Mouse (Mus musculus) activated CD4-positive, CD25-positive, alpha-beta regulatory T cell, adult 4 months (primary cell): Measurements from ENCODE around the gene Peg10. TPM values are rescaled to one million over a fixed set of nuclear protein-coding genes. Genes with fewer than 3 reads are reported as not detected.

Source experiments
- ATAC-seq: one replicate; pipeline ENCODE4 v1.8.0; 2017
- polyA plus RNA-seq, 2 experiments: library from polyadenylated mRNA; unstranded; fragments of 100-300 nt; shearing (Covaris generic); gene quantifications; one replicate each; pipeline ENCODE4 v1.2.1; 2017

Peg10 gene
- under 1 TPM in 1 of 2 experiments, not detected in 1; 0.08 TPM for polyA plus RNA-seq

- no peak for ATAC-seq
These were observed at the start of gene Peg10, which contains the start of gene Sgce for GRCm38 (mm10) chr6:4746696-4747439. Peg10 (plus strand) TSS chr6:4747306. Sgce (minus strand) TSS chr6:4747207.

- ATAC-seq = no peak
These were observed 45.5 kb upstream of the Peg10 start for GRCm38 (mm10) chr6:4701641-4702040.

- no peak for ATAC-seq
These were observed 43.2 kb upstream of the Peg10 start for GRCm38 (mm10) chr6:4703908-4704307.

- ATAC-seq = no peak
These were observed 40.7 kb upstream of the Peg10 start for GRCm38 (mm10) chr6:4706415-4706814.

- ATAC-seq = no peak
These were observed 38.1 kb upstream of the Peg10 start for GRCm38 (mm10) chr6:4708971-4709370.

- no peak for ATAC-seq
These were observed 30.9 kb upstream of the Peg10 start for GRCm38 (mm10) chr6:4716171-4716570.

- ATAC-seq = no peak
These were observed 29.8 kb upstream of the Peg10 start for GRCm38 (mm10) chr6:4717344-4717743.

GRCm38 (mm10) chr6:4722142-4722541 lies 25.0 kb upstream of the Peg10 start:
- no peak for ATAC-seq

- ATAC-seq = no peak
These were observed 24.4 kb upstream of the Peg10 start for GRCm38 (mm10) chr6:4722739-4723138.

- ATAC-seq = no peak
These were observed 22.9 kb upstream of the Peg10 start for GRCm38 (mm10) chr6:4723998-4724757.

- ATAC-seq = no peak
These were observed 18.8 kb upstream of the Peg10 start for GRCm38 (mm10) chr6:4728305-4728704.

GRCm38 (mm10) chr6:4731675-4732074 lies 15.4 kb upstream of the Peg10 start:
- ATAC-seq = no peak

GRCm38 (mm10) chr6:4733208-4733607 lies 13.9 kb upstream of the Peg10 start:
- ATAC-seq = no peak

- no peak for ATAC-seq
These were observed 10.7 kb upstream of the Peg10 start for GRCm38 (mm10) chr6:4736372-4736771.

- ATAC-seq = no peak
These were observed 9.0 kb upstream of the Peg10 start for GRCm38 (mm10) chr6:4738034-4738629.

GRCm38 (mm10) chr6:4738717-4739116 lies 8.4 kb upstream of the Peg10 start:
- ATAC-seq = no peak

- no peak for ATAC-seq
These were observed 7.4 kb upstream of the Peg10 start for GRCm38 (mm10) chr6:4739522-4740355.

- ATAC-seq = no peak
These were observed 6.6 kb upstream of the Peg10 start for GRCm38 (mm10) chr6:4740511-4740910.

GRCm38 (mm10) chr6:4746036-4746695 lies 940 bp upstream of the Peg10 start:
- ATAC-seq = no peak

GRCm38 (mm10) chr6:4747677-4748505 lies 785 bp downstream of the Peg10 start:
- no peak for ATAC-seq

- ATAC-seq = no peak
These were observed 1.4 kb downstream of the Peg10 start for GRCm38 (mm10) chr6:4748506-4748961.
